Mouse (Mus musculus) lung, embryonic 16.5 days (tissue): ENCODE measurements around the gene Hnrnpa2b1. TPM values are rescaled to one million over a fixed set of nuclear protein-coding genes. Genes with fewer than 3 reads are reported as not detected.
"Not testable (repeated sequence)": the region's sequence is repeated elsewhere in the genome, so short reads cannot be mapped to it uniquely, and the experiment has no call there.

Experiments used
- ATAC-seq: fragments of 200-750 bp; cut with Nextera tagmentation; 2 replicates; pipeline ENCODE4 v1.8.0; 2017; ENCODE audit warnings: low read depth, mild to moderate bottlenecking, moderate library complexity
- H3K27ac ChIP-seq: fragments of 300-500 bp; sonication (generic); 2 replicates; pipeline ENCODE4 v1.5.1; 2014; ENCODE audit warnings: mild to moderate bottlenecking, control low read depth, low read length
- H3K27me3 ChIP-seq: fragments of 300-500 bp; sonication (generic); 2 replicates; pipeline ENCODE4 v1.6.1; 2014; ENCODE audit warnings: low read depth, low read length, mixed read lengths; ENCODE audit not compliant: control insufficient read depth, insufficient read depth
- H3K36me3 ChIP-seq: fragments of 300-500 bp; sonication (generic); 2 replicates; pipeline ENCODE4 v1.6.1; 2014; ENCODE audit warnings: low read length; ENCODE audit not compliant: control insufficient read depth, insufficient read depth
- H3K4me1 ChIP-seq: fragments of 300-500 bp; sonication (generic); replicated peaks from 2 replicates; pipeline ENCODE4 v1.6.1; 2014; ENCODE audit warnings: low read length, mixed read lengths; ENCODE audit not compliant: control insufficient read depth, insufficient read depth
- H3K4me2 ChIP-seq: fragments of 300-500 bp; sonication (generic); 2 replicates; pipeline ENCODE4 v1.6.1; 2014; ENCODE audit warnings: low read depth, low read length, control low read depth
- H3K4me3 ChIP-seq: fragments of 300-500 bp; sonication (generic); 2 replicates; pipeline ENCODE4 v1.5.1; 2014; ENCODE audit warnings: mild to moderate bottlenecking, low read length, control low read depth
- H3K9ac ChIP-seq: fragments of 300-500 bp; sonication (generic); 2 replicates; pipeline ENCODE4 v1.6.1; 2014; ENCODE audit warnings: low read length, control low read depth
- H3K9me3 ChIP-seq: fragments of 300-500 bp; sonication (generic); 2 replicates; pipeline ENCODE4 v1.6.1; 2016; ENCODE audit warnings: low read length; ENCODE audit not compliant: control insufficient read depth
- WGBS: fragments of 180-500 bp; shearing (Covaris S2); extraction: QIAGEN DNeasy Blood & Tissue Kit; methylation state at CpG from one replicate; pipeline ENCODE4 v1.1.7; 2014; 5-methylcytosine and 5-hydroxymethylcytosine counted together
- polyA plus RNA-seq: library from polyadenylated mRNA; unstranded; fragments of >200 nt; fragmentation: Nextera tagmentation; extraction: Ambion mirVana; gene quantifications from 2 replicates; pipeline ENCODE4 v1.2.1, GENCODE M21; 2015

Gene Hnrnpa2b1
- polyA plus RNA-seq, 1 experiment from 2014 or later: 1,925 TPM

- no peak overlapping the region for H3K27ac ChIP-seq
- H3K27me3 ChIP-seq: no peaks in the 10 kb centered on the region
- no peak overlapping the region for H3K9ac ChIP-seq
- no peak overlapping the region for H3K4me2 ChIP-seq
- ATAC-seq: no peak
- 40% methylated on average over 2 of the region's 2 CpGs for WGBS
- no peak overlapping the region for H3K4me3 ChIP-seq
- H3K9me3 ChIP-seq: no peaks in the 10 kb centered on the region; the same call in none of the 2 replicates
- H3K36me3 ChIP-seq: no peaks in the 10 kb centered on the region
- no peaks in the 10 kb centered on the region for H3K4me1 ChIP-seq
Measured at GRCm38 (mm10) chr6:51489787-51490186, 20.1 kb upstream of the Hnrnpa2b1 start.

GRCm38 (mm10) chr6:51486731-51487130, 17.0 kb upstream of the Hnrnpa2b1 start:
- H3K27ac ChIP-seq: no peak overlapping the region
- ATAC-seq: no peak
- WGBS: 86% methylated on average over 5 of the region's 5 CpGs

GRCm38 (mm10) chr6:51486076-51486710, 16.5 kb upstream of the Hnrnpa2b1 start:
- Histone ChIP-seq H3K27ac (no peak overlapping the region), H3K4me3 (no peak overlapping the region), H3K27me3 (no peaks in the 10 kb centered on the region), H3K36me3 (peaks cover 15% of the 10 kb centered on the region), H3K4me1 (no peaks in the 10 kb centered on the region), H3K4me2 (no peak overlapping the region), H3K9ac (no peak overlapping the region), H3K9me3 (no peaks in the 10 kb centered on the region; the same call in none of the 2 replicates)
- 41% methylated on average over 7 of the region's 7 CpGs for WGBS
- ATAC-seq: no peak

More at GRCm38 (mm10) chr6:51486731-51487130, 17.0 kb upstream of the Hnrnpa2b1 start:
- Histone ChIP-seq H3K4me1 (no peaks in the 10 kb centered on the region), H3K4me3 (no peak overlapping the region), H3K9me3 (no peaks in the 10 kb centered on the region; the same call in none of the 2 replicates), H3K27me3 (no peaks in the 10 kb centered on the region), H3K4me2 (no peak overlapping the region), H3K36me3 (peaks cover 12% of the 10 kb centered on the region), H3K9ac (no peak overlapping the region)

GRCm38 (mm10) chr6:51485646-51486045, 16.0 kb upstream of the Hnrnpa2b1 start:
- WGBS: 53% methylated on average over 2 of the region's 2 CpGs
- ATAC-seq: no peak
- Histone ChIP-seq H3K9me3 (no peaks in the 10 kb centered on the region; the same call in none of the 2 replicates), H3K4me2 (no peak overlapping the region), H3K36me3 (peaks cover 19% of the 10 kb centered on the region), H3K27ac (no peak overlapping the region), H3K27me3 (no peaks in the 10 kb centered on the region), H3K9ac (no peak overlapping the region), H3K4me1 (no peaks in the 10 kb centered on the region), H3K4me3 (no peak overlapping the region)

- 87% methylated on average over 8 of the region's 8 CpGs for WGBS
Measured at GRCm38 (mm10) chr6:51484556-51484955, 14.9 kb upstream of the Hnrnpa2b1 start.

GRCm38 (mm10) chr6:51483861-51484260, 14.2 kb upstream of the Hnrnpa2b1 start:
- H3K4me2 ChIP-seq: no peak overlapping the region
- no peak overlapping the region for H3K27ac ChIP-seq
- no peaks in the 10 kb centered on the region; the same call in none of the 2 replicates for H3K9me3 ChIP-seq
- H3K4me3 ChIP-seq: no peak overlapping the region
- H3K27me3 ChIP-seq: no peaks in the 10 kb centered on the region
- no peak overlapping the region for H3K9ac ChIP-seq
- 91% methylated on average over 3 of the region's 3 CpGs for WGBS
- peaks cover 33% of the 10 kb centered on the region for H3K36me3 ChIP-seq
- H3K4me1 ChIP-seq: no peaks in the 10 kb centered on the region
- ATAC-seq: no peak

More at GRCm38 (mm10) chr6:51484556-51484955, 14.9 kb upstream of the Hnrnpa2b1 start:
- H3K27me3 ChIP-seq, ATAC-seq, H3K9me3 ChIP-seq, H3K4me1 ChIP-seq, H3K4me2 ChIP-seq, H3K27ac ChIP-seq, H3K4me3 ChIP-seq, H3K9ac ChIP-seq: not testable (repeated sequence)
- H3K36me3 ChIP-seq: peaks cover 27% of the 10 kb centered on the region

- H3K9ac ChIP-seq: no peak overlapping the region
- no peak for ATAC-seq
- H3K4me1 ChIP-seq: no peaks in the 10 kb centered on the region
- H3K4me3 ChIP-seq: no peak overlapping the region
- no peak overlapping the region for H3K27ac ChIP-seq
- H3K36me3 ChIP-seq: peaks cover 40% of the 10 kb centered on the region
- no peaks in the 10 kb centered on the region for H3K9me3 ChIP-seq
- H3K27me3 ChIP-seq: no peaks in the 10 kb centered on the region
- WGBS: 90% methylated on average over 8 of the region's 8 CpGs
- H3K4me2 ChIP-seq: no peak overlapping the region
Measured at GRCm38 (mm10) chr6:51481548-51481947, 11.9 kb upstream of the Hnrnpa2b1 start.

- Histone ChIP-seq H3K9ac (no peak overlapping the region), H3K27ac (no peak overlapping the region), H3K36me3 (peaks cover 47% of the 10 kb centered on the region), H3K4me3 (no peak overlapping the region), H3K4me2 (no peak overlapping the region), H3K4me1 (no peaks in the 10 kb centered on the region), H3K27me3 (no peaks in the 10 kb centered on the region), H3K9me3 (no peaks in the 10 kb centered on the region)
- no peak for ATAC-seq
- WGBS: 86% methylated on average over 4 of the region's 4 CpGs
Measured at GRCm38 (mm10) chr6:51479136-51479731, 9.5 kb upstream of the Hnrnpa2b1 start.

- Histone ChIP-seq H3K9me3 (no peaks in the 10 kb centered on the region), H3K9ac (peak overlapping the region; percentile 46), H3K4me1 (peaks cover 10% of the 10 kb centered on the region), H3K36me3 (peaks cover 26% of the 10 kb centered on the region), H3K27me3 (no peaks in the 10 kb centered on the region), H3K4me2 (peak overlapping the region; percentile 52), H3K27ac (no peak overlapping the region), H3K4me3 (peak overlapping the region; percentile 39)
- no peak for ATAC-seq
- WGBS: 31% methylated on average over 4 of the region's 4 CpGs
Measured at GRCm38 (mm10) chr6:51472213-51472612, 2.5 kb upstream of the Hnrnpa2b1 start.
